Mouse (Mus musculus): ENCODE data around the gene Rnh1.

GRCm38 (mm10) chr7:141219558-141220099, 47.0 kb upstream of the Rnh1 start:
- TF ChIP-seq CTCF (IDR thresholded peaks at IDR 0.05; ENCODE audit: low read depth, low read length), result no peak
- TF ChIP-seq EP300 (IDR thresholded peaks at IDR 0.05; ENCODE audit: insufficient read depth, low read depth, low read length), result peak; percentile 94
